Mouse (Mus musculus) central nervous system, embryonic 14 days (tissue): ENCODE results near the gene Ppp1r36. TPM values are rescaled to one million over a fixed set of nuclear protein-coding genes. Genes with fewer than 3 reads are reported as not detected.

Experiments used
- polyA plus RNA-seq: library from polyadenylated mRNA; depleted of rRNA; stranded (reverse); fragments of >200 nt; gene quantifications from 2 replicates; pipeline ENCODE4 v1.2.3, GENCODE M21; 2012; rRNA removed

The Ppp1r36 gene
- polyA plus RNA-seq = 1.00 and 1.3 TPM in 2 replicates

GRCm38 (mm10) chr12:76417433-76417854 is at the start of gene Ppp1r36:
Gene Ppp1r36 (plus strand): TSS chr12:76417538.

GRCm38 (mm10) chr12:76369206-76369977 is 47.9 kb upstream of the Ppp1r36 start, which contains the start of gene Zbtb25:
Gene Zbtb25 (minus strand): TSS chr12:76369602.

GRCm38 (mm10) chr12:76369978-76370830 is 47.1 kb upstream of the Ppp1r36 start, which contains the start of gene Zbtb1:
Gene Zbtb1 (plus strand): TSS chr12:76370266.

GRCm38 (mm10) chr12:76403886-76404537 is 13.3 kb upstream of the Ppp1r36 start, which contains the start of gene Hspa2:
Gene Hspa2 (plus strand): TSS chr12:76404176.

Other genes starting within 250 kb of the Ppp1r36 start
- 0.16 and 0.29 TPM in 2 replicates for gene Esr2, start 240.3 kb upstream of the Ppp1r36 start, polyA plus RNA-seq
- not detected in 2 replicates for gene Tex21, start 170.8 kb upstream of the Ppp1r36 start, polyA plus RNA-seq
- 33.9 and 37.2 TPM in 2 replicates for gene Mthfd1, start 162.2 kb upstream of the Ppp1r36 start, polyA plus RNA-seq
- 7.3 and 8.3 TPM in 2 replicates for gene Akap5, start 92.6 kb upstream of the Ppp1r36 start, polyA plus RNA-seq
- gene Zbtb25, start 47.9 kb upstream of the Ppp1r36 start, polyA plus RNA-seq = 19.9 and 20.9 TPM in 2 replicates
- gene Zbtb1, start 47.3 kb upstream of the Ppp1r36 start, polyA plus RNA-seq = 3.7 and 4.1 TPM in 2 replicates
- gene Hspa2, start 13.4 kb upstream of the Ppp1r36 start, polyA plus RNA-seq = 4.4 and 4.7 TPM in 2 replicates
- gene Plekhg3, start 113.4 kb downstream of the Ppp1r36 start, polyA plus RNA-seq = 4.0 and 6.9 TPM in 2 replicates